Mouse (Mus musculus): ENCODE measurements around the gene Vmn1r2. TPM values are rescaled to one million over a fixed set of nuclear protein-coding genes. Genes with fewer than 3 reads are reported as not detected.

The Vmn1r2 gene
- total RNA-seq (2023) = not detected

GRCm38 (mm10) chr4:3167020-3167419, at the start of gene Vmn1r2:
Gene Vmn1r2, plus strand, starts transcription at chr4:3167320.

GRCm38 (mm10) chr4:3185258-3185657, 18.1 kb downstream of the Vmn1r2 start, which contains the start of gene Vmn1r3:
Gene Vmn1r3, minus strand, starts transcription at chr4:3185358.

Other genes starting within 250 kb of the Vmn1r2 start
- gene Vmn1r3, start 18.0 kb downstream of the Vmn1r2 start, total RNA-seq (2023) = not detected